Mouse (Mus musculus) erythroblast, embryonic 14.5 days (primary cell): ENCODE data around the gene Rab3a.

Experiments used
- GATA1 ChIP-seq: IDR thresholded peaks from 2 replicates; pipeline ENCODE4 v1.6.1; 2012; ENCODE audit warnings: low read length, inconsistent platforms, mixed read lengths
- TAL1 ChIP-seq: IDR thresholded peaks from 3 replicates; pipeline ENCODE4 v1.6.1; 2012; ENCODE audit warnings: low read length, inconsistent platforms, mixed read lengths

DNA sequence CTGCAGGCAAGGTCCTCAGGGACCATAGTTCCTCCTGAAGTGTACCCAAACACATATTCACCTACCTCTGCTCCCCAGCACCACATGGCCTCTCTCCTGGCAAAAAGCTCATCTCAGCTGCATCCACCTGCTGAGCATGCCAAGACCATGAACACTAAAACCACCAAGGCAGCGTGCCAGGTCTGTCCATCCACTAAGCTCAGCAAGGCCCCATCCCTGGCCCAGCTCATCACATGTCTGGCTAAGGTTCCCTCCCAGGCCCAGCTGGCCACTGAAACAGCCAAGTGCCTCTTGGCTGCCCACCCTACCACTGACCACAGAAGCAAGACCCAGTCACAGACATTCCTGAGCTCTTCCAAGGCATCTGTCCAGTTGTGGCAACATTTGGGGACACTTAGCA is 44.2 kb upstream of the Rab3a start:
- TF ChIP-seq GATA1 (no peak), TAL1 (no peak)
